Mouse (Mus musculus) left cerebral cortex, postnatal 10 days (tissue): ENCODE data around the gene Amn. TPM values are rescaled to one million over a fixed set of nuclear protein-coding genes. Genes with fewer than 3 reads are reported as not detected.

ENCODE experiments used
- DNase-seq, 2 experiments: peaks; one replicate each; pipeline ENCODE4 v3.0.0; 2021 to 2022; ENCODE audit warnings: low spot score in 2 of 2, mixed read lengths in 1 of 2; ENCODE audit errors: extremely low spot score in 1 of 2
- intact Hi-C: fragments of 180-260 bp; cut with DNase I; formaldehyde crosslinking; loops from one replicate; pipeline ENCODE4 v1.15.1; 2025
- total RNA-seq, 2 experiments: library from RNA; stranded (reverse); gene quantifications; 2 replicates each; pipeline ENCODE4 v1.2.3; 2021

The Amn gene
- total RNA-seq, 2 experiments from 2014 or later, result 24.5 to 29.4 TPM

DNA sequence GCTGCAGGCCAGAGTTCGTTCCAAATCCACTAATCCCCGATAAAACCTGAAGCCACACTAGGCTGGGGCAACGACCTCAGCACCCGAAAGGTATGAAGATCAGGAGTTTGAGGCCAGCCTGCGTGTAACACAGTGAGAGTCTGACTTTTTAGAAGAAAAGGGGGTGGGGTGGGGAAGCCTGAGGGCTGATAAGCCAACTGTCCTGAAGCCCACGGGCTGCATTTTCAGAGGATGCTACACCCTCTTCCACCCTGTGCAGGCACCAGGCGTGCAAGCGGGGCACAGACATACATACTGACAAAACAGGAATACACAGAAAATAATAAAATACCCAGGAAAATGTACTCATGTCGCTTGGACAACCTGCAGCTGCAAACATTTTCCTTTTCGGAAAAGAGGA lies 40.9 kb downstream of the Amn start:
- DNase-seq, result no peak
- intact Hi-C loops, result no loop called here

- intact Hi-C loops, result no loop called here
- DNase-seq, result no peak
Observed at GRCm38 (mm10) chr12:111314273-111314672, 43.4 kb downstream of the Amn start.

DNA sequence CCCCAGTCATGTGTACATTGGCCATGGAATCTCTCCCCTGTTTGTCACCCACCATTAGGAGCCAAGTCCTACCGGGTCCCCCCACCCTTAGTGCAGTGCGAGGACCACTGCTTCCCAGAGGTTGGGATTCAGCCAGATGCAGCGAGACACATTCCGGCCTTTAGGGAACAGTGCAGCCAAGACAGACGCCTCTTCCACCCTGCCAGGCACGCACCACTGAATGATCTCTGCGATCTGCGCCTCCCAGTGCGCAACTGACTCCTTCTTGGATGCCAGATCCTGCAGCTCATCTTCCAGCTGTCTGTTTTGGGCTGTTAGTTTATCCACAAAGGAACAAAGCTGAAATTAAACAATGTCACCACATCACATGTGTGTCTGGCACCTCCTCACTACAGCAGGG lies 46.8 kb downstream of the Amn start:
- intact Hi-C loops, result no loop called here

DNA sequence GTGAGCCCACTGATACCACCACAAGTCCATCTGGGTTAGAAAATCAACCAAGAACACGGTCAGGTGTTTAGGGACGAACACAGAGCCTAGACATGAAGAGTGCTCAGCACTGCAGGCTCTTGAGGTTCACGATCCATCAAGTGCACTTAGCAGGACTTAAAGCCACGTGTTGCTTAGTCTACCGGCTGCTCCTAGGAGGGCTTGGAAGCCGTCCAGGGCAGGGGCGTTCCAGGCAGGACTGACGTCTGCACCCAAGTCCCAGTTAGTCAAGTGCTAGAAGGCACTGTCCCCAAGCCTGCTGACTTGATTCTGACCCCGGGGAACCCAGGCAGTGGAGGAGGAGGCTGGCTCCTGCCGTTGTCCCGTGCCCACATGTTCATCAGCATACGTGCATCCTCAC lies 49.7 kb downstream of the Amn start:
- no peak for DNase-seq
- intact Hi-C loops, result no loop called here

More for the DNA sequence above, 46.8 kb downstream of the Amn start:
- DNase-seq, result no peak

DNA sequence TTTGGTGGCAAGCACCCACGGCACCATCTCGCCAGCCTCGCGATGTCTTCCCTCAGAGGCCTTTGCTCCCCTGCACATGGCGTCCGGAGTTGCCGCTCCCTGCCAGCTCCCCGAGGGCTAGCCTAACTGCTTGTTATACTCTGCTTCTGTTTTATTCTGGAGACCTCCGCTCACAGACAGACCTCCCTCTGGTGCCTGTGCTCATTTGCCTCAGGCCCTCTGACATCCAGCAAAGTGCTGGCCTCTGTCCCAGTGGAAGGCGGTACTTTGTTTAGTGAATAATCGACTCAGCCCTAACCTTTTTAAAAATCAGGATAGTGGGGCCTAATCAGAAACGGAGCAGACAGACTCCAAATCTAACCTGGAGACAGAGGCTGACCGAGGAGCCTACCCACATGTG lies 50.9 kb downstream of the Amn start:
- peak in 1 of 2 experiments; percentile 25 for DNase-seq
- intact Hi-C loops, result no loop called here

DNA sequence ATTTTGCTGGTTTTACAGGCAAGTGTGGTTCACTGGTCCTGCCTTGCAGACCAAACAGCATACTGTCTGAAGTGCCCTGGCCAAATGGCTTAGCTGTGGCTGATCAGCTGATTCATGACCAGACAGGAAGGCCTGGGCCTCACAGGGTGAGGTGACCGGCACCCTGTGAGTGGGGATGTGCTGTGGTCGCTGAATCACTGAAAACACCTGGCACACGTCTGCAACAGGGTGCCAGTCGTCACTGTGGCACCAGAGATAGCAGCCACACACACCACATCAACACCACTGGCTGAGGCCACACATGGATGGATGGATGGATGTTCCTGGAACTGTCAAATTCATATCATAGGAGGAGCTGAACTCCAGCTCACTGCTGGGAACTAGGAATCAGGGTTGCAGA lies 52.5 kb downstream of the Amn start:
- intact Hi-C loops, result no loop called here
- DNase-seq, result no peak

GRCm38 (mm10) chr12:111324536-111324935 lies 53.6 kb downstream of the Amn start:
- intact Hi-C loops, result no loop called here
- no peak for DNase-seq

DNA sequence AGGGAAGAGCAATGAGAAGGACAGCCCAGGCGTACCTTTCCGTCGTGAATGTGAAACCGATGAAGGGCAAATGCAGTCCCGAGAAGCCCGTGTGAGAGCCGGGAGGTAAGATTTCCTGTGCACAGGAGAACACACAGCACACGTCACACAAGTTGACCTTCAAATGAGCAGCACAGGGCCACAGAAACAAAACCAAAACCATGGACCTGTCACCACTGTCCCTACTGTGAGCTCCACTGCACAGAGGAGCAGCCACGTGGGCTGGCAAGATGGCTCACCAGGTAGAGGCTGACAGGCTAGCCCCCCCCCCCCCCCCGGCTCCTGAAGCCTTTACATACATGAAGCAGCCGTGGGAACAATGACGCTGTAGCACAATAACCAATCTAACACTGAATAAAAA lies 54.1 kb downstream of the Amn start:
- intact Hi-C loops, result no loop called here
- DNase-seq, result no peak

GRCm38 (mm10) chr12:111325744-111326424 lies 55.0 kb downstream of the Amn start:
- no peak for DNase-seq

More at GRCm38 (mm10) chr12:111325744-111326424, 55.0 kb downstream of the Amn start:
- intact Hi-C loops, result no loop called here

Other genes starting within 250 kb of the Amn start
- 10 to 100 TPM; 18.0 to 18.3 TPM for gene Rcor1, start 231.7 kb upstream of the Amn start, total RNA-seq
- gene Traf3, start 104.7 kb upstream of the Amn start, total RNA-seq, result 10 to 100 TPM; 70.2 to 71.9 TPM
- not detected for gene 4930595D18Rik, start 86.6 kb upstream of the Amn start, total RNA-seq
- gene Cdc42bpb, start 106.6 kb downstream of the Amn start, total RNA-seq, result 100 to 1,000 TPM; 167 to 169 TPM
- gene Lbhd2, start 135.7 kb downstream of the Amn start, total RNA-seq, result 1 to 10 TPM; 2.6 to 3.0 TPM
- 1 to 10 TPM; 1.1 to 1.7 TPM for gene Exoc3l4, start 145.9 kb downstream of the Amn start, total RNA-seq
- under 1 TPM; 0.61 to 0.81 TPM for gene Tnfaip2, start 171.4 kb downstream of the Amn start, total RNA-seq
- gene Gm266, start 214.7 kb downstream of the Amn start, total RNA-seq, result 1 to 10 TPM; 4.0 TPM